Mouse (Mus musculus) layer of hippocampus, adult 8-10 months (tissue): ENCODE results near the gene Gne. TPM values are rescaled to one million over a fixed set of nuclear protein-coding genes. Genes with fewer than 3 reads are reported as not detected.

Experiments used
- DNase-seq, 2 experiments: peaks; one replicate each; pipeline ENCODE4 v3.0.0; 2022; ENCODE audit warnings: low spot score in 2 of 2
- total RNA-seq, 4 experiments: library from RNA; stranded (reverse); gene quantifications; 2 replicates each; pipeline ENCODE4 v1.2.4; 2022

Gene Gne
- total RNA-seq = 10 to 100 TPM; 50.7 to 61.6 (median 55.9) TPM

DNA sequence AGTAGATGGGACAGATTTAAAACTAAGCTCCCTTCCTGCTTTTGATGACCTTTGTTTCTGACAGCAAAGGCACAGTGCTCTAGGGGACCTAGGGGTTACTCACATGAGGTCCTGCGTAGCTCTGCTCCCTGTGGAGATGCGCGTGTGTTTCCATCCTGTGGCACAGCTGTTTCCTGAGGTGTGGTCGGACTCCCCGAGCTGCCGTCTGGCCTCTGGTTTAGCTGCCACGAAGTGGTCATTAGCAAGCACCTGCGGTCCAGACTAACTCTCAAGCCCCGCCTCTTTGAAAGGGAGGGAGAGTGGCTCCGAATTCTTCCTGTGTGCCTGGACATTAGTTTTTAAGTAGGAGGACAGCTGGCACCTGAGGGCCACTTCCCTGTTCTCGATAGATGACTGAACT lies at the start of gene Gne:
Gene Gne (minus strand): TSS at position 233 of the 400 bp plus-strand sequence.
- DNase-seq = no peak

DNA sequence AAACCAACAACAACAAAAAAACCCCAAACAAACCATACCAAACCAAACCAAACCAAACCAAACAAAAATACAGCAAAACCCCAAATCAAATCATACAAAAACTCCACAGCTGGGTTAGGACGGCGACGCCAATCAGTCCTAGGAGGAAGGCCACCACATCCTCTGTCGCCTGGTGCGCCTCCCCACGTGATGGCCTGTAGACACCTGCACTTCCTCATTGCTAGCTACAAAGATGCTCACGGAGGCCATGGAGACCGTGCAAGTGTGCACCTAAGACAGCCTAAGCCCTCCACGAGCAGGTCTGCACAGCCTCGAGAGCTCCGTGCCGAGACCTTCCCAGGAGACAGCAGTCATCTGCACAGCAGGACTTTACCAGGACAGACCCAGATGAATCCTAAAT lies 42.8 kb upstream of the Gne start:
- DNase-seq = no peak

DNA sequence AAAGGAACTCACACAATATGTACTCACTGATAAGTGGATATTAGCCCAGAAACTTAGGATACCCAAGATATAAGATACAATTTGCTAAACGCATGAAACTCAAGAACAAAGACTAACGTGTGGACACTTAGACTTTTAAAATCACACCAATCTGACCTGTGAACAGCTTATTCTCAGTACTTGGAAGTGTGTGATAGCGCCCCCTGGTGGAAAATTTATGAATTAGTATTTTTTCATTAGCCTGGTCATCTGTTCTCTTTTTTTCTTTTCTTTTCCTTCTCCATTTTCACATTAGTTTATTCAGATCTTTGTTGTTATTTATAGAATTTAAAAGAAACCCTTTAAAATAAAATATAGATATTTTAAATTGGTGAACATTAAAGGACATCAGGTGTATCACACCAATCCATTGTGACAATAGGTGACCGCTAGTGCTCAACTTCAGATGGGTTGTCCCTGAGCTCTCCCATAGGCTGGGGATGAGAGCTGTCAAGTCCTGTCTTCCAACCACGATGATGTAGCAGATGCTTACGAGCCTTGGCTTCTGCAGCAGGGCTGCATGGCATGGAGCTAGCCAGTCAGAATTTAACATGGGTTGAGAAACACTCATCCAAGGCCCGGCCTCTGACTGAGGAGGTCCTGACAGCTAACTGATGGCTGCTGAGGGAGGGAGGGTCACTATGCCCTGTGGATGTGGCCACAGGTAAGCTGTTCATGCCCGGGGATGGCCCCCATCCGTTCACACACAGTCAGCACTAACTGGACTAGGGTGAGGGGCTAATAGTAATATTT lies 35.6 kb upstream of the Gne start:
- no peak for DNase-seq

DNA sequence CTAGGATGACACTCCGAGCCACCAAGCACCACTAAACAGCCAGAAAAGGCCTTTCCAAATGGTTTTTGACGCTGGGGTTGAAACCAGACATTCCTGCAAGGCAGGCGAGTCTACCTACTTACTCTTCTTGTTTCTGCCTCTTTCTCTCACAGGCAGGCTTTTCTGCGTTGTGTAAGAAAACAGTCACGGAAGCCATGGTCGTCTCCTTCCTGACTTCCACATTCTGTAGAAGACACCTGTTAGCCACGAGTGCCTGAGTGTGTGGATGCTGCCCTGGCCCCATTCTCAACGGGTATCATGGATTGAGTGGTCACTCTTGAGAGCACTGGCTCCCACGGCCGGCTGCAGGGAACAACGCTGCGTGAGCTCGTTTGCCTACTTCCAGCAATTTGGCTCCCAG lies 31.1 kb upstream of the Gne start:
- no peak for DNase-seq

DNA sequence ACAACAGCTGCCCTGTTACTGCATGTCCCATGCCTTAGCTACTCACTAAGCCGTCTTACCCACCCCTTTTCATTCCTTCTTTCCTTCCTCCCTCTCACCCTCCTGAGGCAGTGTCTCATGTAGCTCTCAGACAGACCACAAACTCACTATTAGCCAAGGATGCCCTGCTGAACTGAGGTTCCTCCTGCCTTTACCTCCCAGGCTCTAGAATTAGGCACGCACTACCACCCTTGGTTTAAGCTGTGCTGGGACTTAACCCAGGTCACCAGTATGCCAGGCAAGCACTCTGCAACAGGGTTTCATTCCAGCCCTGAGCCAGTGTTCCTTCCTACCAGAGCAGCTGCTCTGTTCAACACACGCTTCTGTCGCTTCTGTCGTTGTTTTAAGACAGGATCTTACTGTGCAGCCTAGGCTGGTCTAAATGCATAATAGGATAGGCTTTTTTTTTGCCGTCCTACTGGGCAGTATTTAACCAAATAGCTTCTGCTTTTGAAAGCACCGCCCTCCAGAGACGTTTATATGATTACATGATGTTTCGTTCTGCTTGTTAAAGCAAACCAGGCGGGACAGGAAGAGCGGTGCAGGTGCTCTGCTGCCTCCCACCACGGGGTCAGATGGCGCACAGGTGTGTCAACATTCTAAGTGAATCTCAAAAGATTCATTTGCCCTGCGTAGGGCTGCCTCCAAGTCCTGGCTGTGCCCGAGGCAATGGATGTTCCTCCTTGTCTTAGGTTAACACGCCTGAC lies 29.6 kb upstream of the Gne start:
- no peak for DNase-seq

DNA sequence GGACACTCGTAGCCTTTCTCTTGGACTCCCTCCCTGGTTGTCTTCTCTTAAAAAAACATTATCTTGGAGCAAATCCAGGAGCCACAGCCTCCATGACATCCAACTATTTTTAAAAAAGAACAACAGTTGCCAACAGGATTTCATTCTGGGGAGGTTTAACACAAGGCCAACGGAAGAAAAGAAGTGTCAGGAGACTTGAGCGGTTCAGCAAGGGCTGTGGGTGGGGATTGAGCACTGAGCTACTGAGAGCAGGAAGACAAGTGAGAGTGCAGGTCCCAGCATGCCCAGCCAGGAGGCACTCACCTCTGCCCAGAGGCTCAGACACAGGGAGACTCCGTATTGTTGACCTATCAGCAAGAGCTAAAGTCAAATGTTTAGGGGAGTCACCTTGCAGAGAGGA lies 28.8 kb upstream of the Gne start:
- no peak for DNase-seq

DNA sequence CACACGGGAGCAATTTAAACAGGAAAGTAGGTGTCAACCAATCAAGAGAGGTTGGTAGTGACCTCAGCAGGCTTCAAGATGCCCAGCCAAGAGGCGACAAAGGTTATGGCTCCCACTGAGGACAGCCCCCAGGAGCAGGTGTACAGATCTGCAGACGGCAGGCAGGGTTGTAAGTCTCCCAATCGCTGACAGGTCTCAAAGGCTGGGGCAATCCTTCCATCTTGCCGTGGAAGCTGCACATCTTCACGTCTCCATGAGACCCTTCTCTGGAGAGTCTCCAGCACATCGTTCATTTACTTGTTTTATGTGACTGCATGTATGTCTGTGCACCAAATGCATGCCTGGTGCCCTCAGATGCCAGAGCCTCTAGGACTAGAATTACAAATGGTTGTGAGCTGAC lies 26.8 kb upstream of the Gne start:
- no peak for DNase-seq

DNA sequence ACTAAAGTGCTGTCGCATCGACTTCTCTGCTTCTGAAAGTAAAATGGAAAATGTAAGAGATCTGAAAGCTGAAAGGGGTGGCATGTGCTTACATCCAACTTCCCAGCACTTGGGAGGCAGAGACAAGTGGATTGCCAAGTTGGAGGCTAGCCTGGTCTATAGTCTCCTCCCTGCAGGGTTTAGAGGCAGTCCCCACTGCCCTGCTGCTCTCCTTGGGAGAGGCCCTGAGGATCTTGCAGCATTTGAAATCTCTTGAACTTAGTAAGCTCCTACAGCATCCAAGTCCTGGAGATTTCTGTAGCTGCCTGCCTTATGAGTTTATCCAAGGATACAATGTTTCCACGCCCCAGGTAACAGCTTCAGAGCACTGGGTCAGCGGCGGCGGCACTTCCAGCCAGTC lies 24.3 kb upstream of the Gne start:
- no peak for DNase-seq

DNA sequence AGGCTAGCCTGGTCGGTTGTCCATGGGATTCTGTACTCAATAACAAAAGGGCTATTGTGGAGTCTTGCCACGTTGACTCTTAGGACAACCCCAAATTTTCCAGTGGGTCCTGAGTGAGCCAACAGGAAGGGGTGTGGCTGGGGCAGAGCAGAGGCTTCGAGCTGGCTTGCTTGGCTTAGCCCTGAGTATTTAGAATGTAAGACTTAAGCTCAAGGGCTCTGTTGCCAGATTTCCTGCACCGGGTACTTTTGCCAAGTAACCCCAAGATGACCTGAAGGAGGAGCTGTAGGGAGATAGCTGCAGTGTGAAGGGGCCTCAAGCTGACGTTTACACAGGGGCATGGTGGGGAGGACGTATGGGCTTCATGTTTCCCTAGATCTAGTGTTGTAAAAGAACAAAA lies 23.4 kb upstream of the Gne start:
- no peak for DNase-seq

DNA sequence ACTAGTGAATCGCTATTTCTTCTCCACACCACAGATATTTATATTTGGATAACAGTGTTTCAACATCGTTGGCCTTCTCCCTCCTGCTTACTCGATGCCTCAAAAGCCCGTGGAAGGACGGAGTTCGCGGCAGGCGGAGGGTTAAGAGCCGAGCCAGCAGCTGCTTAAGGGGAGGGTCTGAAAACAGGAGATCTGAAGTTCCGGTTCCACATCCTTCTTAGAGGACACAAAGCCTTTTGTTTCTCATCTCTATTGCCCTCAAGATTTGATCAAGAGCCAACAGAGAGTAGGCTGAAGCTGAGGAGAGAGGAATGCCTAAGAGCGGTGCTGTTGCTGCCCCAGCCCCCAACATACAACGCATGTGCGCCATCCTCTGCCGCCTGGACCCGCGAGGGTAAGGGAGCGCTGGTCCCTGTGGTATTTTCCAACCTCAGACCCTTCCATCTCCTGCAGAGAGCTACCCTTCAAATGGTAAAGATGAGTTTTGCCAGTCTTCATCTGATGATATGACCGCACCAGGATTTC lies 22.4 kb upstream of the Gne start:
- no peak for DNase-seq

DNA sequence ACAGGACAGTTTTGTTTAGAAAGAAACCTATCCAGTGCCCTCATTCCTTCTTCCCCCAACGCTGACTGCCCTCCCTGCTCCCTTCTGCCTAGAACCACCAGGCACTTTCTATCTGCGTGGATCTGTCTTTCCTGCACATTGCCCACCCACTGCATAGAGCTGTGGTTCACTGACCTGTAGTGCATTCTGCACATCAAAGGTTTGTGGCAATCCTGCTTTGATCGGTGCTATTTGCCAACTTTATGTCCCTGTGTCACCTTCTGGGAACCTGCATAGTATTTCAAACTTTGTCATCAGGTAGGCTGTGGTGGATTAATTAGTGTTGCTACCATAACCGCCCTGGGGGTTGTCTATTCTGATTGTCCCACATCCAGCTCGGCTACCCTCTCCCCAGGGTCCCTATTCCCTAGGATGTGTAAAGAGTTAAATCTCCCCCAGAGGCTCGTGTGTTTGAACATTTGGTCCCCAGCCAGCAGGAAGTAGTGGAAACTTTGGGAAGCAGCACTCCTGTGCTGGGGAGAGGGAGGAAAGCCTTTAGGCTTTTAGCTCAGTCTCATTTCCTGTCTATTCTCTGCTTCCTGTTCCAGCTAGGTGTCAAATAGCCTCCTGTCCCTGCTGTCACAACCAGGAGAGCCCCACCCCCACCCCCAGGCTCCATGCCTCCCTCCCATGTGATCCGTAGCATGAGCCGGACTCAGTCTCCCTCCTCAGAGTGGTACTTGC lies 20.4 kb upstream of the Gne start:
- DNase-seq = no peak

DNA sequence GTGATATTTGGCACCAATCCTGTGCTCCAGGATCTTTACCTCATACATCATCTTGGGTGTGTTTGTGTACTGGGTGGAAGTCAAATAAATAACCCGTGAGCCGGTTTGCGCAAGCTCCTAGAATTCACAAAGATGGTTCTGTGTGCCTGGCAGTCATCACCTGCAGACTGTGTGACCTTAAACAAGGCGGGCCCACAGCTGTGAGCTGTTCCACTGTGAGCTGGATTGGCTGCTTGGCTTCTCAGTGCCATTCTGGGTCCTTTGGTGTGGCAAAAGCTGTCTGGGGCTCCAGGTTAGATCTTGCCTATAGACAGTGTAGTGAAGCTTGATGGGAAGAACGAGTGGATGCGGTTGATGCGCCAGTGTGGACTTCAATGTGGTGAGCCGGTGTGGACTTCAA lies 19.6 kb upstream of the Gne start:
- DNase-seq = no peak

DNA sequence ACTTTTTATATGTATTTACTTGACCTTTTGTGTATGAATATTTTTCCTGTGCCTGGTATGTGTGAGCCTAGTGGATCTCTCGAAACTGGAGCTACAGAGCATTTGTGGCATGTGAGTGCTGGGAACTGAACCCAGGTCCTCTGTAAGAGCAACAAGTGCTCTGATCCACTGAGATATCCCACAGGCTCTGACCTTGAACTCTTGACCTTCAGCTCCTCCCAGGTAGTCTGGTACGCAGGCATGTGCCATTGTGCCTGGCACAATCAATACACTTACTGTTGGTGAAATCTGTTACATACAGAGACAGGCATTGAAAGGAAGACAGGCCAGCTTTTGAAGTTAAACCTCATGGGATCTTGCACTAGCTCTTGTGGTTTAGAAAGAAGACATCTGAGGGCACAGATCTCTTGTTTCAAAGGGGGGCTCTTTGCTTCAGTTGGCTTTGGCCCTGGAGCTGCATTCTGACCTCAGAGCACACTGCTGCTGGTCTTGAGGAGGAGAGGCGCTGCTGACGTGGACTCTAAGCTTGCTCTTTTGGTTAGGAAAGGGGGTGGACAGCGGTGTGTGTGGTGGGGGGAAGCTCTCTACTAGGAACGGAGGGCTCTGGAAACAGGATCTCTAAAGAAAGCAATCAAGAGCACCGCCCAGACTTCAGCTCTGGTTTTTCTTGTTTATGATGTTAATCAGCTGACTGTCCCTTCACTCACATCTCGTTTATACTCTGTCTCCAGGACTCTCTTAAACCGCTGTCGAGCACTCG lies 13.8 kb upstream of the Gne start:
- no peak for DNase-seq

DNA sequence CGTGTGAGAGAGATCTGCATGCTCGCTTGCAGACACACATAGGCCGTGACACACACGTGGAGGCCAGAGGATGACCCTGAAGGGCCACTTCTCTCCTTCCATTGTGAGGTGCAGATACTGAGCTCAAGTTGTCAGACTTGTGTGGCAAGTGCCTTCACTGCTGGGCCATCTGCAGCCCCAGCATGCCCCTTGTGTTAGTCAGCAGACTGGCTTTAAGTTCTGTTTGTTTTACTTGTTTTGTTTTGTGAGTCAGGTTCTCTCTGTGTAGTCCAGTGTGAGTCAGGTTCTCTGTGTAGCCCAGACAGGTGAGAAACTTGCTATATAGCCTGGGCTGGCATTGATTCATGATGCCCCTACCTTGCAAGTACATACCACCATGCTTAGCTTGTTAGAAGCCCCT lies 10.5 kb upstream of the Gne start:
- no peak for DNase-seq

DNA sequence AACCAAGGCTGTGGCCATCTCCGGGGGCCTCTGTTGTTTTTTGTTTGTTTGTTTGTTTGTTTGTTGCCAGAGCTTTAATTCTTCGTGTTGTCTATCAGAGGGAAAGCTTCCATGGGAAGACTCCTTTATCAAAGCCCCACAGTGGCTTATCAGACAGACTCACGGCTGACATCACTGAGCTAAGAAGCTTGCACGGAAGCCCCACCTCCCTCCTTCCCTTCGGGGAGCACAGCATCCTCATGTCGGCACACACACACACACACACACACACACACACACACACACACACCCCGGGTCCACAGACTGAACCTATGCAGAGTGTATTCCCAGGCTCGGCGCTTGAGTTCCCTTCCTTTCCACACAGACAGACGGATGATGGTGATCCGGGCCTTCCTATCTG lies 8.4 kb upstream of the Gne start:
- DNase-seq = no peak

DNA sequence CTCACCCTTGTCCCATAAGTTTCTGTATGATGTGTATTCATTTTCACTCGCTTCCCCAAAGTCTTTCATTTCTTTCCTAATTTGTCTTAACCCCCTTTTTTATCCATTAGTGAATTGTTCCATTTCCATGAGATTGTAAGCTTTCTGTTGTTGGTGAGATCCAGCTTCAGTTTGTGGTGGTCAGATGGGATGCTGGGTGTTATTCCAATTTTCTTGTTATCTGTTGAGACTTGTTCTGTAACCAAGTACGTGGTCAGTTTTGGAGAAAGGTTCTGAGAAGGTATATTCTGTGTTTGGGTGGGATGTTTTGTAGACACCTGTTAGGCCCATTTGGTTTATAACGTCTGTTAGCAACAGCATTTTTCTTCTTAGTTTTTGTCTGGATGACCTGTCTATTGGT lies 1.6 kb upstream of the Gne start:
- no peak for DNase-seq

DNA sequence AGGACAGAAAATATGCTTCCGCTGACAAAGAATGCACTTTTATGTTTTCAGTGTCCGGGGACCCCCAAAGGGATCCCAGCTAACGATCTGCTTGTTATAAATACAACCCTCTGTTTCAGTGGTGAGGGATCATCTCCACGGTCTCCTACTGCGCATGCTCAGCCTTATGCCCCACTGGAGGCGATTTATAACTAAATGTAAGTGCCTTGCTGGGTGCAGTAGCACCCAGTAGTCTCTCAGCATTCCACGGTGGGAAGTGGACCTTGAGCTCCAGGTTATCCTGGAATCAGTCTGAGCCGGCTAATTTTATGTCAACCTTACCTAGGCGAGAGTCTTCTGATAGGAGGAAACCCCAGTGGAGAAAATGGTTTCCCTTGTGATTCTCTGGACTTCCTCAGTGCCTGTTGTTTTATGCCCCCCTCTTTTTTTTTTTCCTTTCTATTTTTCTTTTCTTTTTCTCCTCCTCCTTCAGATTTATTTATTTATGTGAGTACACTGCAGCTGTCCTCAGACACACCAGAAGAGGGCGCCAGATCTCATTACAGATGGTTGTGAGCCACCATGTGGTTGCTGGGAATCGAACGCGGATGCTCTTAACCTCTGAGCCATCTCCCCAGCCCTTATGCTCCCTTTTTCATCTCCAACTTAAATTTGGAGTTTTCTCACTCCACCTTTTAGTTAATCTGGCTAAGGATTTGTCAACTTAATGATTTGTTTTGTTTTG lies 787 bp upstream of the Gne start:
- no peak for DNase-seq

DNA sequence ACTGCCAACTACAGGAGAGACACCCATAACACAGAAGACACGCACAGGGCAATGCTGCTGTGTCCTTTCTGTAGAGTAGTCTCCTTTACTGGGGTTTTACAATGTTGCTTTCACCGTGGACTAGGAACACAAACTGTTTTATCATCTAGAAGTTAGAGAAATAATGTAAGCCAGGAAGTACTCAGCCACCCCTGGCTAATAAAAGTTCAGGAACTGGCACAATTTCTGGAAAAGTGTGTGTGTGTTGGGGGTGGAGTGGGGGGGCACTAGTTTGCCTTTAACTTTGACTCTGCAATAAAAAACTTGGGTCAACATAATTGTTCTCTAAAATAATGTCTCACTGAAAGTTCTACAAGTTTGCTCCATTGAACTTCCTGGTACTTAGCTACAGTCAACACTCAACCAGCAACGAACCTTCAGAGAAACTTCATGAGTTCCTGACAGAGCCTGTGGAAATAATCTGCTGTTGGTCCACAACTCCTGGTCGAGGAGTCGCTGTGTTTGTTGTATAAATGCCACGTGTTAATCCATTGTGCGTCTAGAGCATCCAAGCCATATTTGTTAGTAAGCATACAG lies 5.5 kb downstream of the Gne start:
- DNase-seq = no peak

DNA sequence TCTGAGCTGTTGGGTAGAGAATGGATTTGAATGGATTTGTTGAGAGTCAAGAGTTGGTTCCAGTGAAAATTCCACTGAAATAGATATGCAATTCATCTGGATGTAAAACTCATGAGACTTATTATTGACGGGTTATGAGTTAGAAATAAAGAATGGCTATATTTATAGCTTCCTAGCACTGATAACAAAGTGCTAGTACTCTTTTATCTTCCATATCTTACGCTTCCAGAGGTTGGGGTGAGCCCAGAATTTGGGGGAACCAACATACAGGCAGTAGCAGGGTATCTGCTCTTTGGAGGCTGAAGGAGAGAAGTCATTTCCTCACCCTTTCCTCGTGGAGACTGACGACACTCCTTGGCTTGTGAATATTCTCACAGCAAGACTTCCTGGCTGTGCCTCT lies 9.6 kb downstream of the Gne start:
- DNase-seq = no peak

DNA sequence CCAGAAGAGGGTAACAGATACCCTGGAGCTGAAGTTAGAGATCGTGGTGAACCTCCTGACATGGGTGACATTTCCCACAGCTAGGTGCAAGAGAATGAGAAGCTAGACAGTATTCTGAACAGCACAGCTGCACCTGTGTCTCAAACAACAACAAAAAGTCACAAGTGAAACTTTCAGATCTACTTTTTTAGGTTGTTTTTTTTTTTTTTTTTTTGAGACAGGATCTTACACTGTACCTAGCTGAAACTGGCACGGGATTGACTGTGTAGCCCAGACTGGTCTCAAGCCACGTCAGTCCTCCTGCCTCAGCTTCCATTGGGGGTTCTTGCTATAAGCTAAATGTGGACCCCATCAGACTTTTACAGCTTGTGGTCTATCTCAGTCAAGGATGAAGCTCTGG lies 10.2 kb downstream of the Gne start:
- DNase-seq = no peak
